Mouse (Mus musculus) lung, adult 2 months (tissue): ENCODE measurements at regions not wholly inside any gene's neighbourhood (a gene's known extent, or its start where the extent isn't known, plus 50 kb on each side); places are given as distances from the start of the nearest gene placed in this dataset.

Source experiments
- CTCF ChIP-seq: fragments of 200-500 bp; IDR thresholded peaks from 2 replicates; pipeline ENCODE4 v1.5.1; 2011; ENCODE audit warnings: mild to moderate bottlenecking, low read length, control low read depth; ENCODE audit not compliant: insufficient read depth
- POLR2A ChIP-seq: fragments of 200-500 bp; IDR thresholded peaks from 2 replicates; pipeline ENCODE4 v1.6.1; 2011; ENCODE audit warnings: low read depth, mild to moderate bottlenecking, control low read depth, low read length, borderline replicate concordance; ENCODE audit errors: extremely low read depth

- TF ChIP-seq CTCF (no peak), POLR2A (no peak)
Measured at GRCm38 (mm10) chr3:101714810-101715209, 110.3 kb upstream of the Atp1a1 start.
